Mouse (Mus musculus): Measurements from ENCODE around the gene Cyp26b1. TPM values are rescaled to one million over a fixed set of nuclear protein-coding genes. Genes with fewer than 3 reads are reported as not detected.

Cyp26b1 gene
- polyA plus RNA-seq, 1 experiment from 2014 or later = 6.9 TPM

- peak overlapping the region; percentile 63 for H3K4me3 ChIP-seq (ENCODE audit: low read depth, low read length)
These were observed 3.7 kb downstream of the Cyp26b1 start for GRCm38 (mm10) chr6:84589742-84590686.

GRCm38 (mm10) chr6:84588895-84589652 is 4.6 kb downstream of the Cyp26b1 start:
- peaks cover 7% of the 10 kb centered on the region; the same call in 1 of the 2 replicates for H3K4me1 ChIP-seq (ENCODE audit: control insufficient read depth, insufficient read depth, low read length)
- no peaks in the 10 kb centered on the region for H3K36me3 ChIP-seq (ENCODE audit: control insufficient read depth, insufficient read depth, low read length)
- H3K9me3 ChIP-seq (ENCODE audit: control insufficient read depth, low read length) = no peaks in the 10 kb centered on the region
- 0% methylated on average over 21 of the region's 54 CpGs for WGBS
- peak overlapping the region; percentile 91 for H3K4me2 ChIP-seq (ENCODE audit: low read depth, low read length)
- DNase-seq (ENCODE audit: low spot score) = peak; percentile 84
- peak; percentile 38 for ATAC-seq (ENCODE audit: low read depth)
- peak overlapping the region; percentile 80 for H3K9ac ChIP-seq (ENCODE audit: low read depth, low read length)
- H3K27ac ChIP-seq (replicated peaks; ENCODE audit: low read depth, low read length) = peak overlapping the region; percentile 91
- peaks cover 26% of the 10 kb centered on the region for H3K27me3 ChIP-seq (replicated peaks; ENCODE audit: control insufficient read depth, insufficient read depth, low read length)
- H3K4me3 ChIP-seq (ENCODE audit: low read depth, low read length) = peak overlapping the region; percentile 63

More at GRCm38 (mm10) chr6:84589742-84590686, 3.7 kb downstream of the Cyp26b1 start:
- DNase-seq (ENCODE audit: low spot score) (peak; percentile 89), ATAC-seq (ENCODE audit: low read depth) (peak; percentile 41)
- peaks cover 17% of the 10 kb centered on the region for H3K27me3 ChIP-seq (replicated peaks; ENCODE audit: control insufficient read depth, insufficient read depth, low read length)
- no peak overlapping the region for H3K27ac ChIP-seq (replicated peaks; ENCODE audit: low read depth, low read length)
- H3K9ac ChIP-seq (ENCODE audit: low read depth, low read length) = no peak overlapping the region
- no peaks in the 10 kb centered on the region for H3K9me3 ChIP-seq (ENCODE audit: control insufficient read depth, low read length)
- H3K4me1 ChIP-seq (ENCODE audit: control insufficient read depth, insufficient read depth, low read length) = 0 out of 2 replicates have a peak, but pooled peaks cover 5% of the 10 kb centered on the region
- WGBS = 2% methylated on average over 39 of the region's 39 CpGs
- no peaks in the 10 kb centered on the region for H3K36me3 ChIP-seq (ENCODE audit: control insufficient read depth, insufficient read depth, low read length)
- H3K4me2 ChIP-seq (ENCODE audit: low read depth, low read length) = peak overlapping the region; percentile 91

GRCm38 (mm10) chr6:84588221-84588894 is 5.3 kb downstream of the Cyp26b1 start:
- ATAC-seq (ENCODE audit: low read depth) = no peak

GRCm38 (mm10) chr6:84587471-84588101 is 6.1 kb downstream of the Cyp26b1 start:
- Histone ChIP-seq H3K27me3 (replicated peaks; ENCODE audit: control insufficient read depth, insufficient read depth, low read length) (peaks cover 37% of the 10 kb centered on the region), H3K4me1 (ENCODE audit: control insufficient read depth, insufficient read depth, low read length) (peaks cover 21% of the 10 kb centered on the region)

More at GRCm38 (mm10) chr6:84588221-84588894, 5.3 kb downstream of the Cyp26b1 start:
- Histone ChIP-seq H3K4me3 (ENCODE audit: low read depth, low read length) (peak overlapping the region; percentile 63), H3K36me3 (ENCODE audit: control insufficient read depth, insufficient read depth, low read length) (no peaks in the 10 kb centered on the region), H3K9me3 (ENCODE audit: control insufficient read depth, low read length) (no peaks in the 10 kb centered on the region), H3K9ac (ENCODE audit: low read depth, low read length) (peak overlapping the region; percentile 80), H3K4me2 (ENCODE audit: low read depth, low read length) (peak overlapping the region; percentile 91), H3K4me1 (ENCODE audit: control insufficient read depth, insufficient read depth, low read length) (peaks cover 13% of the 10 kb centered on the region; the same call in 1 of the 2 replicates), H3K27ac (replicated peaks; ENCODE audit: low read depth, low read length) (peak overlapping the region; percentile 91), H3K27me3 (replicated peaks; ENCODE audit: control insufficient read depth, insufficient read depth, low read length) (peaks cover 30% of the 10 kb centered on the region)
- no peak for DNase-seq (ENCODE audit: low spot score)
- under 1% methylated on average over 39 of the region's 41 CpGs for WGBS

GRCm38 (mm10) chr6:84586551-84587200 is 7.0 kb downstream of the Cyp26b1 start:
- peaks cover 3% of the 10 kb centered on the region; the same call in 1 of the 2 replicates for H3K36me3 ChIP-seq (ENCODE audit: control insufficient read depth, insufficient read depth, low read length)
- peaks cover 29% of the 10 kb centered on the region for H3K4me1 ChIP-seq (ENCODE audit: control insufficient read depth, insufficient read depth, low read length)
- peak overlapping the region; percentile 91 for H3K27ac ChIP-seq (replicated peaks; ENCODE audit: low read depth, low read length)
- DNase-seq (ENCODE audit: low spot score) (no peak), ATAC-seq (ENCODE audit: low read depth) (no peak)
- under 1% methylated on average over 28 of the region's 28 CpGs for WGBS
- peak overlapping the region; percentile 91 for H3K4me2 ChIP-seq (ENCODE audit: low read depth, low read length)
- H3K9ac ChIP-seq (ENCODE audit: low read depth, low read length) = peak overlapping the region; percentile 80
- H3K27me3 ChIP-seq (replicated peaks; ENCODE audit: control insufficient read depth, insufficient read depth, low read length) = peaks cover 44% of the 10 kb centered on the region
- no peaks in the 10 kb centered on the region for H3K9me3 ChIP-seq (ENCODE audit: control insufficient read depth, low read length)
- peak overlapping the region; percentile 63 for H3K4me3 ChIP-seq (ENCODE audit: low read depth, low read length)

More at GRCm38 (mm10) chr6:84587471-84588101, 6.1 kb downstream of the Cyp26b1 start:
- Histone ChIP-seq H3K9me3 (ENCODE audit: control insufficient read depth, low read length) (no peaks in the 10 kb centered on the region), H3K4me3 (ENCODE audit: low read depth, low read length) (peak overlapping the region; percentile 63), H3K36me3 (ENCODE audit: control insufficient read depth, insufficient read depth, low read length) (peaks cover 2% of the 10 kb centered on the region; the same call in 1 of the 2 replicates), H3K4me2 (ENCODE audit: low read depth, low read length) (peak overlapping the region; percentile 91), H3K27ac (replicated peaks; ENCODE audit: low read depth, low read length) (peak overlapping the region; percentile 91), H3K9ac (ENCODE audit: low read depth, low read length) (peak overlapping the region; percentile 80)
- DNase-seq (ENCODE audit: low spot score) = peak; percentile 53
- WGBS = under 1% methylated on average over 46 of the region's 51 CpGs
- no peak for ATAC-seq (ENCODE audit: low read depth)

- DNase-seq (ENCODE audit: low spot score) (peak; percentile 60), ATAC-seq (ENCODE audit: low read depth) (no peak)
- peak overlapping the region; percentile 91 for H3K27ac ChIP-seq (replicated peaks; ENCODE audit: low read depth, low read length)
- peak overlapping the region; percentile 91 for H3K4me2 ChIP-seq (ENCODE audit: low read depth, low read length)
- no peaks in the 10 kb centered on the region for H3K9me3 ChIP-seq (ENCODE audit: control insufficient read depth, low read length)
- peak overlapping the region; percentile 80 for H3K9ac ChIP-seq (ENCODE audit: low read depth, low read length)
- peaks cover 35% of the 10 kb centered on the region for H3K4me1 ChIP-seq (ENCODE audit: control insufficient read depth, insufficient read depth, low read length)
- H3K36me3 ChIP-seq (ENCODE audit: control insufficient read depth, insufficient read depth, low read length) = peaks cover 3% of the 10 kb centered on the region; the same call in 1 of the 2 replicates
- peaks cover 44% of the 10 kb centered on the region for H3K27me3 ChIP-seq (replicated peaks; ENCODE audit: control insufficient read depth, insufficient read depth, low read length)
- under 1% methylated on average over 37 of the region's 37 CpGs for WGBS
- peak overlapping the region; percentile 63 for H3K4me3 ChIP-seq (ENCODE audit: low read depth, low read length)
These were observed 7.9 kb downstream of the Cyp26b1 start for GRCm38 (mm10) chr6:84585686-84586300.

Measured in embryonic facial prominence, embryonic 14.5 days (tissue).